ENCODE assay signal across 22 mouse cellular contexts in the genomic region with DNA sequence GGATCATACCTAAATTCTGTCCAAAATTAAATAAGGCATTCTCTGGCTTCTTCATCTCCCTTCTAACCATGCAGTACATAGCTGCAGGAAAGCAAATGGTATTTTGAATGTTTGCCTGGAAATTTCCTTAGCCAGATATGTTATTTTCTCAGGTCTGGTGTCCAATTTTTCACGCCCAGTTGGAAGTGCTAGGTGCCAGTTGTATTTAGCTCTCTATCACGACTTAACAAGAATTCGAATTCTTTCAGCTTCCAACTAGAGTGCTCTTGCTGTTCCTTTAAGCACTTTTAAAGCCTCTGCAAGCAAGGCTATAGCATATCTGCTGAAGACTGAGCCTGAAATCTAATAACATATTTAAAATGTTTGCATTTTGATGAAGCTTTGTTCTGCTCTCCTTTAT.
"Had no signal": no experiment of that assay in that cellular context is flagged by ENCODE, and none has a peak within 500 bp of the region (broad histone marks: within the 10 kb centered on the region; RNA-seq: fewer than 3 reads in every experiment).

No protein-coding gene starts in this region.

- H3K4me2 ChIP-seq: lung, embryonic 15.5 days; midbrain, embryonic 11.5 days; midbrain, embryonic 13.5 days; midbrain, embryonic 15.5 days; neural tube, embryonic 13.5 days; neural tube, embryonic 15.5 days; stomach, embryonic 15.5 days had no signal

- H3K27ac ChIP-seq: lung, embryonic 15.5 days; macrophage; midbrain, embryonic 13.5 days; midbrain, embryonic 15.5 days; neural tube, embryonic 13.5 days; neural tube, embryonic 15.5 days; stomach, embryonic 15.5 days; stomach, postnatal 0 days had no signal

- H3K36me3 ChIP-seq: lung, embryonic 15.5 days; midbrain, embryonic 13.5 days; midbrain, embryonic 15.5 days; neural tube, embryonic 13.5 days; neural tube, embryonic 15.5 days; stomach, embryonic 15.5 days had no signal

- H3K9ac ChIP-seq: lung, embryonic 15.5 days; midbrain, embryonic 13.5 days; midbrain, embryonic 15.5 days; neural tube, embryonic 13.5 days; neural tube, embryonic 15.5 days; stomach, embryonic 15.5 days had no signal

- H3K4me1 ChIP-seq: lung, embryonic 15.5 days; megakaryocyte, embryonic 14.5 days; midbrain, embryonic 13.5 days; midbrain, embryonic 15.5 days; neural tube, embryonic 13.5 days; neural tube, embryonic 15.5 days; stomach, embryonic 15.5 days had no signal

- ATAC-seq: lung, postnatal 0 days; midbrain, embryonic 13.5 days; midbrain, embryonic 15.5 days had no signal

- H3K9me3 ChIP-seq: lung, embryonic 15.5 days; megakaryocyte, embryonic 14.5 days; midbrain, embryonic 13.5 days; midbrain, embryonic 15.5 days; neural tube, embryonic 13.5 days; neural tube, embryonic 15.5 days; stomach, embryonic 15.5 days had no signal

- DNase-seq: lung, adult 2 months; lung, postnatal 14 days; lung, postnatal 36 days; retina, postnatal 1 day; right cerebral cortex, adult 18-20 months; right cerebral cortex, postnatal 25 days; right cerebral cortex, postnatal 4 days; thymus, adult 2 months; thymus, postnatal 25 days; thymus, postnatal 4 days had no signal

- H3K27me3 ChIP-seq: lung, embryonic 15.5 days; megakaryocyte, embryonic 14.5 days; midbrain, embryonic 13.5 days; midbrain, embryonic 15.5 days; neural tube, embryonic 13.5 days; neural tube, embryonic 15.5 days; stomach, embryonic 15.5 days had no signal

- H3K4me3 ChIP-seq: lung, embryonic 15.5 days; megakaryocyte, embryonic 14.5 days; midbrain, embryonic 13.5 days; midbrain, embryonic 15.5 days; myocyte; neural tube, embryonic 13.5 days; neural tube, embryonic 15.5 days; stomach, embryonic 15.5 days had no signal
